Mouse (Mus musculus): ENCODE results near the gene Akt3. TPM values are rescaled to one million over a fixed set of nuclear protein-coding genes. Genes with fewer than 3 reads are reported as not detected.

Akt3 gene
- polyA plus RNA-seq, 1 experiment from 2014 or later = 4.2 TPM

GRCm38 (mm10) chr1:177175436-177175835 lies 82.6 kb downstream of the Akt3 start:
- no peak overlapping the region for H3K27ac ChIP-seq
- no peaks in the 10 kb centered on the region for H3K27me3 ChIP-seq (replicated peaks)
- no peak overlapping the region for H3K4me2 ChIP-seq (replicated peaks)
- no peak overlapping the region for H3K9ac ChIP-seq
- H3K9me3 ChIP-seq = no peaks in the 10 kb centered on the region
- no peak for ATAC-seq
- H3K36me3 ChIP-seq = no peaks in the 10 kb centered on the region
- H3K4me3 ChIP-seq (replicated peaks) = no peak overlapping the region
- H3K4me1 ChIP-seq (replicated peaks) = no peaks in the 10 kb centered on the region

- Histone ChIP-seq H3K4me1 (replicated peaks) (no peaks in the 10 kb centered on the region), H3K4me2 (replicated peaks) (no peak overlapping the region), H3K9ac (no peak overlapping the region), H3K36me3 (no peaks in the 10 kb centered on the region), H3K27me3 (replicated peaks) (no peaks in the 10 kb centered on the region), H3K4me3 (replicated peaks) (no peak overlapping the region), H3K27ac (no peak overlapping the region), H3K9me3 (no peaks in the 10 kb centered on the region)
- no peak for ATAC-seq
These were observed 86.7 kb downstream of the Akt3 start for GRCm38 (mm10) chr1:177171300-177171699.

- no peaks in the 10 kb centered on the region for H3K36me3 ChIP-seq
- ATAC-seq = no peak
- no peaks in the 10 kb centered on the region for H3K9me3 ChIP-seq
- no peak overlapping the region for H3K4me2 ChIP-seq (replicated peaks)
- WGBS = 52% methylated on average over 2 of the region's 2 CpGs
- no peaks in the 10 kb centered on the region for H3K27me3 ChIP-seq (replicated peaks)
- H3K4me1 ChIP-seq (replicated peaks) = no peaks in the 10 kb centered on the region
- no peak overlapping the region for H3K9ac ChIP-seq
- no peak overlapping the region for H3K4me3 ChIP-seq (replicated peaks)
- no peak overlapping the region for H3K27ac ChIP-seq
These were observed 92.2 kb downstream of the Akt3 start for GRCm38 (mm10) chr1:177165789-177166188.

- no peak overlapping the region for H3K9ac ChIP-seq
- no peak overlapping the region for H3K4me2 ChIP-seq (replicated peaks)
- no peak for ATAC-seq
- no peaks in the 10 kb centered on the region for H3K9me3 ChIP-seq
- no peaks in the 10 kb centered on the region for H3K36me3 ChIP-seq
- H3K27ac ChIP-seq = no peak overlapping the region
- H3K4me1 ChIP-seq (replicated peaks) = no peaks in the 10 kb centered on the region
- H3K4me3 ChIP-seq (replicated peaks) = no peak overlapping the region
- 86% methylated on average over 2 of the region's 2 CpGs for WGBS
- no peaks in the 10 kb centered on the region for H3K27me3 ChIP-seq (replicated peaks)
These were observed 92.7 kb downstream of the Akt3 start for GRCm38 (mm10) chr1:177165336-177165735.

- WGBS = 43% methylated on average over 11 of the region's 11 CpGs
- Histone ChIP-seq H3K4me1 (replicated peaks) (no peaks in the 10 kb centered on the region), H3K4me3 (replicated peaks) (no peak overlapping the region), H3K27me3 (replicated peaks) (no peaks in the 10 kb centered on the region), H3K9ac (no peak overlapping the region), H3K4me2 (replicated peaks) (0 out of 2 replicates have a peak overlapping the region, but pooled peaks have one; percentile 24), H3K27ac (no peak overlapping the region), H3K36me3 (no peaks in the 10 kb centered on the region), H3K9me3 (no peaks in the 10 kb centered on the region)
- peak; percentile 80 for ATAC-seq
These were observed 107.5 kb downstream of the Akt3 start for GRCm38 (mm10) chr1:177150344-177151021.

GRCm38 (mm10) chr1:177148746-177149145 lies 109.3 kb downstream of the Akt3 start:
- Histone ChIP-seq H3K4me1 (replicated peaks) (no peaks in the 10 kb centered on the region), H3K9me3 (no peaks in the 10 kb centered on the region), H3K9ac (no peak overlapping the region), H3K36me3 (no peaks in the 10 kb centered on the region), H3K27ac (no peak overlapping the region), H3K27me3 (replicated peaks) (no peaks in the 10 kb centered on the region), H3K4me3 (replicated peaks) (no peak overlapping the region), H3K4me2 (replicated peaks) (no peak overlapping the region)
- ATAC-seq = no peak
- 73% methylated on average over 2 of the region's 2 CpGs for WGBS

GRCm38 (mm10) chr1:177141468-177141867 lies 116.5 kb downstream of the Akt3 start:
- Histone ChIP-seq H3K4me2 (replicated peaks) (no peak overlapping the region), H3K4me1 (replicated peaks) (no peaks in the 10 kb centered on the region), H3K9me3 (no peaks in the 10 kb centered on the region), H3K4me3 (replicated peaks) (no peak overlapping the region), H3K36me3 (no peaks in the 10 kb centered on the region), H3K9ac (no peak overlapping the region), H3K27ac (no peak overlapping the region), H3K27me3 (replicated peaks) (no peaks in the 10 kb centered on the region)
- 87% methylated on average over 2 of the region's 2 CpGs for WGBS
- no peak for ATAC-seq

- no peak overlapping the region for H3K27ac ChIP-seq
- no peak overlapping the region for H3K9ac ChIP-seq
- no peaks in the 10 kb centered on the region for H3K9me3 ChIP-seq
- no peak overlapping the region for H3K4me3 ChIP-seq (replicated peaks)
- H3K36me3 ChIP-seq = no peaks in the 10 kb centered on the region
- WGBS = 81% methylated on average over 6 of the region's 6 CpGs
- H3K27me3 ChIP-seq (replicated peaks) = no peaks in the 10 kb centered on the region
- ATAC-seq = no peak
- no peak overlapping the region for H3K4me2 ChIP-seq (replicated peaks)
- no peaks in the 10 kb centered on the region for H3K4me1 ChIP-seq (replicated peaks)
These were observed 118.4 kb downstream of the Akt3 start for GRCm38 (mm10) chr1:177139652-177140051.

GRCm38 (mm10) chr1:177131458-177131857 lies 126.5 kb downstream of the Akt3 start:
- Histone ChIP-seq H3K27me3 (replicated peaks) (no peaks in the 10 kb centered on the region), H3K9me3 (no peaks in the 10 kb centered on the region), H3K4me1 (replicated peaks) (no peaks in the 10 kb centered on the region), H3K36me3 (no peaks in the 10 kb centered on the region), H3K9ac (no peak overlapping the region), H3K27ac (no peak overlapping the region), H3K4me2 (replicated peaks) (no peak overlapping the region), H3K4me3 (replicated peaks) (no peak overlapping the region)
- 81% methylated on average over 2 of the region's 2 CpGs for WGBS
- ATAC-seq = no peak

GRCm38 (mm10) chr1:177126674-177127073 lies 131.3 kb downstream of the Akt3 start:
- no peak for ATAC-seq
- 66% methylated on average over 8 of the region's 8 CpGs for WGBS
- no peaks in the 10 kb centered on the region for H3K9me3 ChIP-seq

GRCm38 (mm10) chr1:177110665-177111271 lies 147.2 kb downstream of the Akt3 start:
- 0 out of 2 replicates have a peak, but pooled peaks cover 2% of the 10 kb centered on the region for H3K4me1 ChIP-seq (replicated peaks)
- H3K27me3 ChIP-seq (replicated peaks) = no peaks in the 10 kb centered on the region
- H3K4me2 ChIP-seq (replicated peaks) = no peak overlapping the region
- H3K9me3 ChIP-seq = no peaks in the 10 kb centered on the region
- ATAC-seq = peak; percentile 90
- H3K27ac ChIP-seq = no peak overlapping the region
- no peak overlapping the region for H3K9ac ChIP-seq
- no peaks in the 10 kb centered on the region for H3K36me3 ChIP-seq
- no peak overlapping the region for H3K4me3 ChIP-seq (replicated peaks)
- WGBS = 69% methylated on average over 2 of the region's 2 CpGs

More at GRCm38 (mm10) chr1:177126674-177127073, 131.3 kb downstream of the Akt3 start:
- H3K4me3 ChIP-seq (replicated peaks) = no peak overlapping the region
- H3K27me3 ChIP-seq (replicated peaks) = no peaks in the 10 kb centered on the region
- no peak overlapping the region for H3K4me2 ChIP-seq (replicated peaks)
- H3K4me1 ChIP-seq (replicated peaks) = no peaks in the 10 kb centered on the region
- H3K9ac ChIP-seq = no peak overlapping the region
- H3K27ac ChIP-seq = no peak overlapping the region
- no peaks in the 10 kb centered on the region for H3K36me3 ChIP-seq

GRCm38 (mm10) chr1:177090465-177090864 lies 167.5 kb downstream of the Akt3 start:
- WGBS = 91% methylated on average over 5 of the region's 5 CpGs
- no peak overlapping the region for H3K4me2 ChIP-seq (replicated peaks)
- peak; percentile 49 for ATAC-seq
- H3K9me3 ChIP-seq = no peaks in the 10 kb centered on the region
- no peaks in the 10 kb centered on the region for H3K4me1 ChIP-seq (replicated peaks)
- H3K27me3 ChIP-seq (replicated peaks) = no peaks in the 10 kb centered on the region
- H3K9ac ChIP-seq = no peak overlapping the region
- H3K4me3 ChIP-seq (replicated peaks) = no peak overlapping the region
- no peak overlapping the region for H3K27ac ChIP-seq
- H3K36me3 ChIP-seq = no peaks in the 10 kb centered on the region

GRCm38 (mm10) chr1:177089515-177089914 lies 168.5 kb downstream of the Akt3 start:
- 43% methylated on average over 3 of the region's 3 CpGs for WGBS
- no peak overlapping the region for H3K9ac ChIP-seq
- H3K9me3 ChIP-seq = no peaks in the 10 kb centered on the region
- H3K36me3 ChIP-seq = no peaks in the 10 kb centered on the region
- ATAC-seq = 0 out of 2 replicates have a peak, but pooled peaks have one; percentile 36
- H3K27me3 ChIP-seq (replicated peaks) = no peaks in the 10 kb centered on the region
- no peak overlapping the region for H3K27ac ChIP-seq
- no peaks in the 10 kb centered on the region for H3K4me1 ChIP-seq (replicated peaks)
- H3K4me3 ChIP-seq (replicated peaks) = no peak overlapping the region
- H3K4me2 ChIP-seq (replicated peaks) = no peak overlapping the region
